Mouse (Mus musculus) cerebellum, adult 18-20 months (tissue): ENCODE results near the gene Rom1.
"Not testable (repeated sequence)": the region's sequence is repeated elsewhere in the genome, so short reads cannot be mapped to it uniquely, and the experiment has no call there.

ENCODE experiments used
- DNase-seq, 2 experiments: peaks; one replicate each; pipeline ENCODE4 v3.0.0; 2021

Rom1 gene

DNA sequence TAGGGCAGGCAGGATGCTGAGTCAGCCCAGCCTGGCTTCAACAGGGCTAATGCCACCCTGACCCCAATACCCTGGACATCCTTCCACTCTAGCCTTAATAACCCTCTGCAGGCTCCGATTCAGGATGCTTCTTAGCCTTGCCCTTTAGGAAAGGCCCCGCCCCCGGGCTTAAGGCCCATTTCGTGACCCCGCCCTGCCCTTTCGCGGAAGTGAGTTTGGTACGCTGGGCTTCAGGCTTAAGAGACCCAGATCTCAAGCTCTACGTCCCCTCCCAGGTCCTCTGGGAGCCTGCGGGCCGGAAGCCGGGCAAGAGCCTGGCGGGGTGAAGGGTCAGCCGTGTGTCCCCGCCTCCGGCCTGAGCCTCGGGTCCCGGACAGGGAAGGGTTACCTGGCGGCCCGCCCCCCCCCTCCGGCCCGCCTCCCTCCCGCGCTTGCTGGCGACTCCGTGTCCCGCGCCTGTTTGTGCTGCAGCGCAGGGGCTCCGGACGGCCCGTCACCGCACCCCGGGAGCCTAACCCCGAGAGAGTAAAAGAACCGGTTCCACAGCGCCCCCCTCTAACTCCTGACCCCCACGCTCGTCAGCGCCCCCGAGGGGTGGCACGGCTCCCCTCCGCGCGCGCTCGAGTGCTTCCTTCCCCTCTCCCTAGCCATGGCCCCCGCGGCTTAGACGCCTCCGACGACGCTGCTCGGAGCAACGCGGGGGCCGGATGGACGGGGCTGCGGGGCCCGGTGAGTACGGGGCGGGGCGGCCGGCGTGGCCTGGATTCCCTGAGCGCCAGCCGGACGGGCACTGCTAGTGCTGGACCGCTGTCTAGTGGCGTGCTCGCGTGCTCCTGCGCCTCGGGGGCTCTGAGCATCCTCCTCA is at the start of gene Rom1, which contains the start of gene Eml3:
Gene Rom1 (minus strand): TSS at position 133 of the 865 bp plus-strand sequence.
Gene Eml3 (plus strand): TSS at position 329 of the 865 bp plus-strand sequence.
- DNase-seq, result peak; percentile 80 to 82

DNA sequence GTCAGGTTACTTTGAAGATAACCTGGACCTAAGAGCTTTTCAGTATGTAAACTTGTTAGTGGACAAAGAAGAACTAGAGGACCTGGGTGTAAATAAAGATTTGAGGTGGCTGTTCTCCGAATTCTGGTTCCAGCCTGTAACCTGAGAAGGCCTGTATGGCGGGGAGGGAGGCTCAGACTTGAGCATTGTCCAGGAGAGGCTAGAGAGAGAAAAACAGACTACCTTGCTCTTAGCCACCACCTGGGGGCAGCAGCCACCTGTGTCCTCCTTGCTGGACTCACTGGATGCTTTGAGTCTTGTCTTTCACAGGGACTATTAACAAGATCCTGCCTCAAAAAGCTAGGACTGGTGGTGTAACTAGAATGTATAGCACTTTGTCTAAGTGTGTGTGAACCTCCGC is 47.4 kb upstream of the Rom1 start:
- DNase-seq, result peak; percentile 51 to 60

GRCm38 (mm10) chr19:8975491-8975890 is 46.3 kb upstream of the Rom1 start:
- DNase-seq, result no peak

GRCm38 (mm10) chr19:8974638-8975037 is 45.5 kb upstream of the Rom1 start:
- no peak for DNase-seq

DNA sequence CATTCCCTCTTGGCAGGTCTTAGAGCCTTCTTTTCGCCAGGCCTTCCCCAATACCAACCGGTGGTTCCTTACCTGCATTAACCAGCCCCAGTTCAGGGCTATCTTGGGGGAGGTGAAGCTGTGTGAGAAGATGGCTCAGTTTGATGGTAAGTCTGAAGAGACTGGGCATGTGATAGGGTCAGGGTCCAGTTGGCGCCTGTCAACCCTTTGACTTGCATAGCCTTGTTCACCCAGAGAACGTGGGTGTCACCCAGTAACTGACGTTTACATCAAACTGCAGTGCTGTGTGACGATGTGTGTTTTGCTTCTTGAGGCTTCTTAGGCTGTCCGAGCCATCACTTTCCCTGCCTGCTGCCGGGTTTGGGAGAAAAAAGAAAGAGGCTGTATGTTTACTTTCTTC is 43.3 kb upstream of the Rom1 start:
- DNase-seq, result not testable (repeated sequence)

DNA sequence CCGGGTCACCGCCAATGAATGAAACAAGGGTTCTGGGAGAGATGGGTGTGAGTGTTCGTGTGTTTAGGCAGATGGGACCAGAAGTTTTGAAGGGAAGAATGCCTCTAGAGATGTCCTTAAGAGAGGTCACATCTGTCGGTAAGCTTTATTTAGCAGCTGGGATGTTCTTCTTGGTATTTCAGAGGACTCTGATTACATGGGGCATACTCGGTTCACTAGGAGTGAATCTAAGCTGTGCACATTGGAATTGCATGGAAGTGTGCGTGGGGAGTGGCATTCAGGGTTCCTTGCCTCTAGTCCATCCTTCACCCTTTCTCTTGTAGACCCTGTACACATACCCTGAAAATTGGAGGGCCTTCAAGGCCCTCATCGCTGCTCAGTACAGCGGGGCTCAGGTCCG is 38.7 kb upstream of the Rom1 start:
- DNase-seq, result no peak

DNA sequence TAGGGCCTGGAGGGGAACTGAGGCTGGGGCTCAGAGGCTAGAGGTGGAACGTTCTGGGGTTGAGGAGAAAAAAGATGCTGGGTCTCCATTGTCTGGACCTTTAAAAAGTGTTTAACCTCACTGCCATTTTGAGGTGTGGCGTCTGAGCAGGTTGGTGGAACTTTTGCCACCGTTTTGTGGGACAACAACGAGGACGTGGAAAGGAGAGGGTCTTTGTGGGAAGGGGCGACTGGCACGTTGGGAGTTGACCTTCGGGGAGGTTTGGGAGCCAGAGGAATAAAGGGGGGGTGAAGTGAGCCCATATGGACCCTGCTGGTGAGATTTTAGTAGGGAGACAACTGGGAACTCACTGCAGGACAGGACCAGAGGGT is 38.2 kb upstream of the Rom1 start:
- no peak for DNase-seq

GRCm38 (mm10) chr19:8966590-8967372 is 37.6 kb upstream of the Rom1 start, which contains the start of gene Eef1g:
Gene Eef1g (plus strand): TSS chr19:8967041.
- DNase-seq, result peak; percentile 97 to 99

DNA sequence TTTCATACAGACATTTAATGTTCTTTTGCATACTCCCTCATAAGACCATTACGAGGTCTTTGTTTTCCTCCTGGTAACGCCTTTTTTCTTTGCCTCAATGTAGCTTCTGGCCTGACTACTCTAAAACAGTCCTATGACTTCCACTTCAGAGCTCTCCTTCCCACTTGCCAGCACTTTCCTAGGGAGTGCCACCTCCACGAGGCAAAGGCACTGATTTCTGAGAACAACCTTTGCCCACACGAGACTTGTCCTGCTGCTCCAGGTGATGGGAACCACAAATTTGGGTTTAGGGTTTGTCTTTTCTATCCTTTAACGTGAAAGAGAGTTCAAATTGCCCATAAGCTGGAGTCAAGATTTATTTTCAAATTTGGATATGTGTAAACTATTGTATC is 37.0 kb upstream of the Rom1 start:
- DNase-seq, result no peak

DNA sequence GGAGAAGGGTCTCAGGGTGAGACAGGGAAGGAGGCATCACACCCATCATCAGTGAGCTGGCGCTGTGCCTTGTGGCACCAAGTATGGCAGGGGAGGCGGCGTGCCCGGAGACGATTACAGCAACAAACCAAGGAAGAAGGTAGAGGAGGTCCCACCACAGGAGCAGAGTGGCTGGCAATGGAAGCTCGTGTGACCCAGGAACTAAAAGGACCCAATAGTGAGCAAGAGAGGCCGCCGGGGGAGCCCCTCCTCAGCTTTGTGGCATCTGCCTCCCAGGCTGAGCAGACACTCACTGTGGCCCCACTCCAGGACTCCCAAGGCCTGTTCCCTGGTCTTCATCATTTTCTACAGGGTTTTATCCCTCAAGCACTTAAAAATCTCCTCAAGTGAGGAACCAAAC is 36.6 kb upstream of the Rom1 start:
- DNase-seq, result peak in 1 of 2 experiments; percentile 44

GRCm38 (mm10) chr19:8965075-8965474 is 35.9 kb upstream of the Rom1 start:
- DNase-seq, result no peak

- DNase-seq, result no peak
Measured at GRCm38 (mm10) chr19:8962256-8962655, 33.1 kb upstream of the Rom1 start.

DNA sequence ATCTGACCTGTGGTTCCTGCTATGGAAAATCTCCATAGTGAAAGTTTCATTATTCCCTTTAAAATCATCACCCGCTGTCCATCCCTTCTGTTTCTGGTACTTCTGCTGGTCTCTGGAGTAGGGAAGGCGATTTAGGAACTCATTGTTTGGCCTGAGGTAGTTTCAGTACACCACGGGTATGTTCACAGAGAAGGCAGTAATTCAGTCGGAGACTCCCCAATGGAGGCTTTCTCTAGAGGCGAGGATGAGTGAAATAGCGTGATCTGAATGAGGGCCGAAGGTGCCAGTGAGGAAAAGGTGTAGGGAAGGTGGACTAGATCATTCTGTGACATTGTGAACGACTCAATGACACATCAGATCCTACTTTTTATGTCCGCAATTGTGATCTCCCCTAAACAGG is 25.0 kb upstream of the Rom1 start:
- no peak for DNase-seq

DNA sequence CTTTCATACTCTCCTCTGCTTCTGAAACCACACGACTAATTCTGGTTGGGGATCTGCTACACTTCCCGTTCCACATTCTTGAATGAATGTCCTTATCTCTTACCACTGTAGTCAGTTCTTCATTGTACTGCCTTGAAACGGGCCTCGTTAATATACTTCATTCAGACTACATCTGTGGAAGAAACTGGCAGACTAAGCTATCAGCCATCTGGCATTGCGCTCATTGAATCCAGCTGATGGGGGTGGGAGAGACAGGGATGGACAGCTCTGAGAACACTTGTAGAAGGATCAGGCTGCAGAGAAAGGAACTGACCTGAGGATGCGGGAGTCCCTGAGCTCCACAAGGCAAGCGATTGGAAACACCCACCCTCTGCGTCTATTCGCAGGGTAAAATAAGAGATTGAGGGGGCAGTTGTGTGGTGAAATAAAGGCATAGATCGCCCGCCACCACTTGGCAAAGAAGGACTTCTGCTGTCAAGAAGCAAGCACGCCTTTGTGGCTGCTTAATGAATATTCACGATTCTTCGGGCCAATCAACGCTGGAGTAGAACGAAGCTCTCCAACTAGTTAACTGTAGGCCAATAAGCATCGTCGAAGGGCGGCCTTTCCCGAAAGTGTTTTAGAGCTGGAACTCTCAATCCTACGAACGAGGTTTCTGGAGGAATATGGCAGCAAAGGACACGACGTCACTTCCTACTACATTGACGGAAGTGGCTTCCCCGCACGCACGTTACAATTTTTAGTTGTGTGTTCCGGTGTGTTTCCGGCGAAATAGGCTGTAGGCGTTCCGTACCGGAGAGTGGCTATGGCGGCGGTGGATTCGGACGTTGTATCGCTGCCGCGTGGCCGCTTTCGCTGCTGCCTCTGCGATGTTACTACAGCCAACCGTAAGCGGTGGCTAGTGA is 24.2 kb upstream of the Rom1 start, which contains the start of gene Tut1:
Gene Tut1 (plus strand): TSS at position 713 of the 905 bp plus-strand sequence.
- peak; percentile 85 to 91 for DNase-seq

DNA sequence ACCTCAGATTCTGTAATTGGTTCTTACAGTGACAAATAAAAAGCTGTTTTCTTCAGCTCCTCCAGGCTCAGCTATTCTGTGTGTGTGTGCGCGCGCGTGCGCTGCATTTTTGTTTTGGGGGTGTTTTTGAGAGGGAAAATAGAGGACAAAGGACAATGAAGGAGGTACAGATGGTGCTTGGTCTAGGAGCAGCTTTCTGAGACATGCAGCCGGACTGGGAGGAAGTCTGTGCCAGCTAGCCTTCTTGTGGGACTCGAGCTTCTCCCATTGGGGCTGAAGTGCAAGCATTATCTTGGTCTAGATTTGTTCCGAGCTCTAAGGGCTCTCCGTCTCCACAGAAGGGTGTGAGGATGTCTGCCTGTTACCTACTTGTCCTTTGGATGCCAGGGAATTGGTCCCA is 23.1 kb upstream of the Rom1 start:
- no peak for DNase-seq

- DNase-seq, result no peak
Measured at GRCm38 (mm10) chr19:8950190-8950589, 21.0 kb upstream of the Rom1 start.

GRCm38 (mm10) chr19:8946929-8947328 is 17.8 kb upstream of the Rom1 start:
- no peak for DNase-seq

- DNase-seq, result no peak
Measured at GRCm38 (mm10) chr19:8945251-8945650, 16.1 kb upstream of the Rom1 start.

- no peak for DNase-seq
Measured at GRCm38 (mm10) chr19:8944750-8945149, 15.6 kb upstream of the Rom1 start.

DNA sequence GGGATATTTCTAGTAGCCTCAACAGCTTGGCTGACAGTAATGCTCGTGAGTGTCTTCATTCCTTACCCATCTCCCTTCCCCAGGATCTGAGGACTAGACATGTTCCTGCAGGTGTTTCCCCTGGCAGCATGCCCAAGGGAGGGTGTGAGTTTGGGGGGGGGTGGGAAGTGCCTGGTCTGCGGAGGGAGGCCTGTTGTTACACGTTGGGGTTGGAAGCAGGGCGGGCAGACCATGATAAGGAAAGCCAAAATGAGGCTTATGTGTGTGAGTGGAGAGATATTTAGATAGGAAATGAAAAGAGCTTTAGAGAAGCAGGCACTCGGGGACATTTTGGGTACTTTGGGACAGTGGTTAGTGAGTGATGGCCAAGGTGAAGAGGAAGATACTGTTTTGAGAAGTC is 14.9 kb upstream of the Rom1 start:
- DNase-seq, result no peak

GRCm38 (mm10) chr19:8943047-8943446 is 13.9 kb upstream of the Rom1 start:
- no peak for DNase-seq

DNA sequence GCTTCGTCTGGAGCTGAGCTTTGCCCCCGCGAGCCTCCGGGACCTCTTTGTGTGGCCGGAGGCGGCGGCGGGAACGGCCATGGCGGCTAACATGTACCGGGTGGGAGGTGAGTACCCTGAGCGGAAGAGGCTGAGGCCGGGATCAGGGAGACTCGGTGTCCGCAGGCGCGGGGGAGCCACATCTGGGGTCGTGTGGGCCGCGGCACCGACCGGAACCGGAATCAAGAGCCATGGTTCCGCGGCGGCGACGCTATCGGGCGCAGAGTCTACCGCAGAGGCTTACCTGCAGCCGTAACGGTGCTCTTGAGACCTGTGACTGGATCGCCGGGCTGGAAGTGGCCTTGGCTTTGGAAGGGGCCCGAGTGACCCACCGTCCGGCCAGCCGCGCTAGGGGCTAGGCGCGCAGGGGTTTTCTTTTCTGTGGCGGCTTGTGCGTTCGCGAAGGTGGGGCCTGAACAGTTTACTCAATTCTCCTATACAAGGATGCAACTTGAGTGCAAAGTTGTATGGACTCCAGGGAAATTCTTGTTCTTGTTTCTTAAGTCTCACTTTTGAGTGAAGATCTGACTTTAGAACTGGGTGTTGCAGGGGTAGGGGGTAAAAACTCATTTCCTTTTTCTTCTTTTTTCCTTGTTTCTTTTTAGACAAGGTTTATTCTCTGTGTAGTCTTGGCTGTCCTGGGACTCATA is 13.3 kb upstream of the Rom1 start:
- DNase-seq, result no peak
